Mouse (Mus musculus) hindbrain, postnatal 0 days (tissue): ENCODE data around the gene Bin2. TPM values are rescaled to one million over a fixed set of nuclear protein-coding genes. Genes with fewer than 3 reads are reported as not detected.

ENCODE experiments used
- ATAC-seq: fragments of 200-750 bp; cut with Nextera tagmentation; 2 replicates; pipeline ENCODE4 v1.8.0; 2017; ENCODE audit warnings: mild to moderate bottlenecking, moderate TSS enrichment, moderate library complexity
- DNase-seq: peaks from one replicate; pipeline ENCODE4 v3.0.0-alpha.2; 2015; ENCODE audit warnings: low spot score
- H3K27ac ChIP-seq: fragments of 300-500 bp; sonication (generic); 2 replicates; pipeline ENCODE4 v1.5.1; 2014; ENCODE audit warnings: mild to moderate bottlenecking
- H3K27me3 ChIP-seq: fragments of 300-500 bp; sonication (generic); 2 replicates; pipeline ENCODE4 v1.6.1; 2014; ENCODE audit warnings: low read length, mixed read lengths; ENCODE audit not compliant: insufficient read depth
- H3K36me3 ChIP-seq: fragments of 300-500 bp; sonication (generic); 2 replicates; pipeline ENCODE4 v1.6.1; 2014; ENCODE audit warnings: low read length, mixed read lengths; ENCODE audit not compliant: insufficient read depth
- H3K4me1 ChIP-seq: fragments of 300-500 bp; sonication (generic); 2 replicates; pipeline ENCODE4 v1.6.1; 2014; ENCODE audit warnings: antibody characterized with exemption, low read length, mixed read lengths; ENCODE audit not compliant: insufficient read depth
- H3K4me2 ChIP-seq: fragments of 300-500 bp; sonication (generic); 2 replicates; pipeline ENCODE4 v1.6.1; 2014; ENCODE audit warnings: low read depth, mild to moderate bottlenecking, low read length, moderate library complexity, mixed read lengths
- H3K4me3 ChIP-seq: fragments of 300-500 bp; sonication (generic); 2 replicates; pipeline ENCODE4 v1.5.1; 2014; ENCODE audit warnings: low read length
- H3K9ac ChIP-seq: fragments of 300-500 bp; sonication (generic); replicated peaks from 2 replicates; pipeline ENCODE4 v1.6.1; 2014; ENCODE audit warnings: mild to moderate bottlenecking, low read length, moderate library complexity, mixed read lengths
- H3K9me3 ChIP-seq: fragments of 300-500 bp; sonication (generic); 2 replicates; pipeline ENCODE4 v1.6.1; 2016; ENCODE audit warnings: low read length, mixed read lengths
- CTCF ChIP-seq: IDR thresholded peaks from 2 replicates; pipeline ENCODE4 v1.5.1; 2016; ENCODE audit warnings: antibody characterized with exemption, control low read depth, low read depth
- WGBS: fragments of 180-500 bp; shearing (Covaris S2); extraction: QIAGEN DNeasy Blood & Tissue Kit; methylation state at CpG from one replicate; pipeline ENCODE4 v1.1.7; 2014; 5-methylcytosine and 5-hydroxymethylcytosine counted together
- polyA plus RNA-seq: library from polyadenylated mRNA; unstranded; fragments of >200 nt; fragmentation: Nextera tagmentation; extraction: Ambion mirVana; gene quantifications from 2 replicates; pipeline ENCODE4 v1.2.1, GENCODE M21; 2015
- total RNA-seq: library from RNA; depleted of rRNA; stranded (reverse); fragments of >200 nt; gene quantifications from 2 replicates; pipeline ENCODE4 v1.2.3, GENCODE M21; 2014

The Bin2 gene
- total and polyA plus RNA-seq, 2 experiments from 2014 or later: 0.63 to 1.4 TPM

DNA sequence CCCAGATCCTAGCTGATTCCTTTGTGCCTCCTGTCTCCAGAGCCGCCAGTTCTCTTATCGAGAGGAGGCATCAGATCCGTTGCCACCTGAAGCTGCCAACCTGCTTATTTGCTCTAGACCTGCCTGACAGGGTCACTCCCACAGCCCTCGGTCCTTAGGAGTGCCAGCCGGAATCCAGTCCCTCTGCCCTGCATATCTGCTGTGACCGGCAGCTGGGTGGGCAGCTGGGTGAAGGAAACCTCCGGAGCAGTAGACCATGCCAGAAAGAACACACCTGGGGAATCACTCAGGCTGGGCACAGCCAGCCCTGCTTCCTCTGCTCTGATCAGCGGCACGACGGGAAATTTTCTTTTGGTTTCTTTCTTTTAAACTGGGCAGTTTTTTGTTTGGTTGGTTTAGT is 36.0 kb downstream of the Bin2 start:
- Histone ChIP-seq H3K9ac (no peak overlapping the region), H3K27me3 (peaks cover 41% of the 10 kb centered on the region), H3K4me1 (0 out of 2 replicates have a peak, but pooled peaks cover 3% of the 10 kb centered on the region), H3K27ac (no peak overlapping the region), H3K4me3 (no peak overlapping the region), H3K4me2 (no peak overlapping the region), H3K36me3 (no peaks in the 10 kb centered on the region), H3K9me3 (no peaks in the 10 kb centered on the region)
- DNase-seq: no peak
- ATAC-seq: no peak
- WGBS: 82% methylated on average over 10 of the region's 10 CpGs
- no peak for TF ChIP-seq CTCF

DNA sequence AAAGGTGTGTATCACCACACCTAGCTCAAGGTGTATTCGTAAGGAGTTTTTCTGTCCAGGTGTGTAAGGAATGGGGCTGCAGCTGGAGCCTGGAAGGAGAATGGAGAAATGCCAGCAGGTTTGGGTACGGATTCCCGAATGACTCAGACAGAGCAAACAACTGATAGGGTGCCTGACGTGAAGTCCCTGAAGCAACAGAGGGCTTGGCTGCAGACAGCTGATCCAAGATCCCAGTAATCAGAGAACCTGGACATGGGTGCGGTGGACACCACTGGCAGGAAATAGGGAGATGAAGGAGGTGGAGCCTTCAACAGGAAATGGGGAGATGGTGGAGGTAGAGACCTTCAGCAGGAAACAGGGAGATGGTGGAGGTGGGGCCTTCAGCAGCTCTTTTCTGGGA is 37.0 kb downstream of the Bin2 start:
- no peak for ATAC-seq
- no peak for TF ChIP-seq CTCF
- WGBS: 85% methylated on average over 5 of the region's 5 CpGs

DNA sequence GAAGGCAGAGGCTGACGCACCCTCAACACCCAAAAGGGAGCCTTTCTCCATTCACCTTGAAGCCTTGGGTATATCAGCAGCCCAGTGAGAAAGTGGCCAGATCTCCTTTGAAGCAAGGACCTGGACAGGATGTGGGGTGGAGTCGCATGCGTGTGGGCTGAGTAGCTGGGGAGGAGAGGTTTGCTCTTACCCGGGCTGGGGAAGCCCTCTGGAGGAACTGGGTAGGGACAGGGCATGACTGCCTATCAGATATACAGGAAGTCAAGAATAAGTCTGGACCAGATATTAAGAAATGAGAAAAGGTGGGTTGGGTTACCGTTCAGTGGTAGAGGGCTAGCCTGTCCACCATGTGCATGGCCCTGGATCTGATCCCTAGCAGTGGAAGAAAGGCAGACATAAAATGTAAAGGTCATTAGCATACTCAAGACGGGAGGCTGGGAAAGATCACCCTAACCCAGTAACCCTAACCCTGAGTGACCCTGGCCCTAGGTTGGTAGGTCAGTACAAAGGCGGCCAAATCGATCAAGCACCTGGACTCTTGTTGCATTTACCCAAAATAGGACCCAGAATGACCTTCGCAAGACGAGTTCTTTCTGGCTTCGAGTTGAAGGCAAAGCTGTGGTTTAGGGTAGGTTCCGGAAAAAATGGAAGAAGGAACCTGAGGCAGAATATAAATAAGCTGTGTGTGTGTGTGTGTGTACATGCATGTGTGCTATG is 37.7 kb downstream of the Bin2 start:
- DNase-seq: no peak

More for the DNA sequence above, 37.0 kb downstream of the Bin2 start:
- Histone ChIP-seq H3K9me3 (no peaks in the 10 kb centered on the region), H3K4me1 (0 out of 2 replicates have a peak, but pooled peaks cover 3% of the 10 kb centered on the region), H3K27ac (no peak overlapping the region), H3K4me2 (no peak overlapping the region), H3K9ac (no peak overlapping the region), H3K36me3 (no peaks in the 10 kb centered on the region), H3K4me3 (no peak overlapping the region), H3K27me3 (peaks cover 31% of the 10 kb centered on the region)
- no peak for DNase-seq

DNA sequence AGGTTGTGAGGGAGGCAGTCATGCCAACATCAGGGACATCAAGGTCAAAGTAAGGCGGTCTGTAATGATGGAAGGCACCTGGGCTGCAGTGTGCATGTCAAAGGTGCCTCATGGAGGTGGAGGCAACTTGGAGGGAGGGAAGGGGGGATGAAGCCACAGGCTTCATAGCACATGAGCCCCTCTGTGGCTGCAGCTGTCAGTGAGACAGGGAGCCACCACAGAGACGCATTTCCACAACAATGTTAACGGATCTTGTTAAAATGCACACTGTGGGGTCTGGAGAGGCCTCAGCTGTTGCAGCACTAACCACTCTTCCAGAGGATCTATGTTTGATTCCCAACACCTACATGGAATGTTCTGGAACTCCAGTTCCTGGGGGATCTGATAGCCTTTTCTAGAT is 39.2 kb downstream of the Bin2 start:
- WGBS: 38% methylated on average over 3 of the region's 3 CpGs
- TF ChIP-seq CTCF: no peak
- DNase-seq (no peak), ATAC-seq (no peak)
- Histone ChIP-seq H3K9me3 (no peaks in the 10 kb centered on the region), H3K4me2 (no peak overlapping the region), H3K4me1 (no peaks in the 10 kb centered on the region), H3K36me3 (no peaks in the 10 kb centered on the region), H3K27ac (no peak overlapping the region), H3K4me3 (no peak overlapping the region), H3K27me3 (peaks cover 9% of the 10 kb centered on the region; the same call in 1 of the 2 replicates), H3K9ac (no peak overlapping the region)

More for the DNA sequence above, 37.7 kb downstream of the Bin2 start:
- H3K36me3 ChIP-seq: no peaks in the 10 kb centered on the region
- no peak overlapping the region for H3K27ac ChIP-seq
- peaks cover 23% of the 10 kb centered on the region for H3K27me3 ChIP-seq
- no peak overlapping the region for H3K4me2 ChIP-seq
- no peak overlapping the region for H3K4me3 ChIP-seq
- no peaks in the 10 kb centered on the region for H3K4me1 ChIP-seq
- no peaks in the 10 kb centered on the region for H3K9me3 ChIP-seq
- no peak overlapping the region for H3K9ac ChIP-seq
- no peak for TF ChIP-seq CTCF
- 85% methylated on average over 12 of the region's 12 CpGs for WGBS
- no peak for ATAC-seq

DNA sequence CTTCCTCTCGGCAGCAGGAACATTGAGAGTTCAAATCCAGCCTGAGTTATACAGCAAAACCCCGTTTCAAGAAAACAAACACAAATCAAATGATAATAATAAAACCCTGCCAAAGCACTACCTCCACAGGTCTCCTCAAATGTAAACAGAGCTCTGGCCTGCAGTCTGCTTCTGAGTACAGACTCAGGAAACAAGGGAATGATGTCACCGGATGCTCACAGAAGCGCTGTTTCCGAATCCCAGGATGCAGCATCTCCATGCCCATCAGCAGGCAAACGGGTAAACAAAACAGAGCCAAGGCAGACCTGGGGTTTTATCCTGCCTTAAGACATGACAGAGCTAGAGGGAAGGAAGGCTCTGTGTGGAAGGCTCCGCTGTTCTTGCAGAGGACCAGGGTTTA is 40.6 kb downstream of the Bin2 start:
- no peaks in the 10 kb centered on the region for H3K36me3 ChIP-seq
- DNase-seq: no peak
- no peak overlapping the region for H3K4me2 ChIP-seq
- H3K9ac ChIP-seq: no peak overlapping the region
- 51% methylated on average over 7 of the region's 7 CpGs for WGBS
- no peak for TF ChIP-seq CTCF
- H3K4me1 ChIP-seq: no peaks in the 10 kb centered on the region
- no peak overlapping the region for H3K27ac ChIP-seq
- H3K27me3 ChIP-seq: no peaks in the 10 kb centered on the region
- no peaks in the 10 kb centered on the region for H3K9me3 ChIP-seq
- H3K4me3 ChIP-seq: no peak overlapping the region
- ATAC-seq: no peak

DNA sequence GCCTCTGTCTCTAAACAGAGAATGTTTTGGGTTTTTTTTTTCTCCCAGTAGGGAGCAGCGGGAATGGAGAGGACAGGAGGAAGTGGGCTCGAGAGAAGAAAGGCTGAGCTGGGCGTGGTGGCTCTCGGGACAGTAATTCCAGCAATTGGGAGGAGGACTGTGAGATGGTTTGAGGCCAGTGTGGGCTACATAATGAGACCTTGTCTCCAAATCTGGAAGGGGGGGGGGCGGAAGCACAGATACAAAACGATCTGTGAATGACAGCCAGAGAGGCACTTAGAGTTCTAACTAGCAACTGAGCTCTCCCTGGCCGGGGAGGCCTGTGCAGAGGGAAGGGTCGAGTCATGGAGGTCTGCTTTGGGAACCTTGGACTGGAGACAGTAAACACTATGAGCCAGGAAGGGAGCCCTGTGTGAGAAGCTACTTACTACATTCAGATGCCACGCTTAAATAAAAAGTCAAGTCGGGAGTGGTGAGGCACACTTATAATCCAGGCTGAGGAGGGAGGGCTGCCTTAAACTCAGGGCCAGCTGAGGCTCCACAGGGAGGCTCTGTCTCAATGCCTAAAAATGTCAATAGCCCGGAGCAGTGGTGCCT is 41.5 kb downstream of the Bin2 start:
- H3K4me2 ChIP-seq: no peak overlapping the region
- no peak for ATAC-seq

DNA sequence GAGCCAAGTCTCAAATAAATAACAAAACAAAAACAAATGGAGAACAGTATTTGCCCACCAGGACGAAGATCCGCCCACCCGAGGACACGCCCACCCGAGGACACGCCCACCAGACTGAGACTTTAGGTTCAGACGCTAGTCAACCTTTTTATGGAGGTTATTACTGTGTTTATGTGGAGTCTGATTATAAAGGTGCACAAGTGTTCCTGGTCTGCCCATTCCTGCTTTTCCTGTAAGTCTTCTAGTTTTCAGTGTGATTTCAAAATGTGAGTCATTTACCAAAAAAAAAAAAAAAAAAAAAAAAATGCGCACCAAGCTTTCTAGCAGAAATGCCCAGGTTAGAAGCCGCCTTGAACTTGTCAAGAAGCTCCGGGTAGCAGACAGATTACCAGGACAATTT is 42.1 kb downstream of the Bin2 start:
- Histone ChIP-seq H3K4me1 (no peaks in the 10 kb centered on the region), H3K4me3 (no peak overlapping the region), H3K9ac (no peak overlapping the region), H3K27me3 (no peaks in the 10 kb centered on the region), H3K36me3 (no peaks in the 10 kb centered on the region), H3K27ac (no peak overlapping the region), H3K9me3 (no peaks in the 10 kb centered on the region), H3K4me2 (no peak overlapping the region)
- 23% methylated on average over 10 of the region's 10 CpGs for WGBS
- ATAC-seq (no peak), DNase-seq (no peak)
- TF ChIP-seq CTCF: no peak

More for the DNA sequence above, 41.5 kb downstream of the Bin2 start:
- Histone ChIP-seq H3K9me3 (no peaks in the 10 kb centered on the region), H3K27me3 (no peaks in the 10 kb centered on the region), H3K27ac (no peak overlapping the region), H3K36me3 (no peaks in the 10 kb centered on the region), H3K4me1 (no peaks in the 10 kb centered on the region), H3K9ac (no peak overlapping the region), H3K4me3 (no peak overlapping the region)
- 5% methylated on average over 11 of the region's 11 CpGs for WGBS
- DNase-seq: no peak
- no peak for TF ChIP-seq CTCF
